17 mouse cellular contexts compared by ENCODE assay signal in genomic region chr1:188046691-188047121, GRCm38 (mm10).
DNase-seq lines count a peak whose midpoint lies in the region; ATAC-seq and TF ChIP-seq lines count a peak whose summit lies in the region.
"Had no signal": no experiment of that assay in that cellular context is flagged by ENCODE, and none has a peak within 500 bp of the region (broad histone marks: within the 10 kb centered on the region; RNA-seq: fewer than 3 reads in every experiment).

No protein-coding gene starts in this region.

- H3K27me3 ChIP-seq in forebrain, embryonic 14.5 days (replicated peaks; ENCODE audit: control insufficient read depth, insufficient read depth, low read length) = no peaks in the 10 kb centered on the region
- H3K27me3 ChIP-seq in forebrain, embryonic 10.5 days (ENCODE audit: poor library complexity, severe bottlenecking) = no peaks in the 10 kb centered on the region
- H3K27me3 ChIP-seq in midbrain, postnatal 0 days (ENCODE audit: insufficient read depth, low read length) = no peaks in the 10 kb centered on the region
- H3K27me3 ChIP-seq in midbrain, embryonic 10.5 days (ENCODE audit: low read depth, poor library complexity, severe bottlenecking) = no peaks in the 10 kb centered on the region
- no peaks in the 10 kb centered on the region for H3K27me3 ChIP-seq in cerebellum, adult 2 months (ENCODE audit: control insufficient read depth, insufficient read depth, low read length)
- H3K27me3 ChIP-seq in forebrain, embryonic 15.5 days = no peaks in the 10 kb centered on the region
- H3K27me3 ChIP-seq in kidney, adult 2 months (replicated peaks; ENCODE audit: control insufficient read depth, insufficient read depth, low read length) = no peaks in the 10 kb centered on the region
- H3K27me3 ChIP-seq: embryonic facial prominence, embryonic 15.5 days; midbrain, embryonic 12.5 days had no signal

- 31% methylated on average over 6 of the region's 6 CpGs for WGBS in forebrain, embryonic 14.5 days
- 73% methylated on average over 6 of the region's 6 CpGs for WGBS in forebrain, embryonic 10.5 days
- 64% methylated on average over 6 of the region's 6 CpGs for WGBS in midbrain, postnatal 0 days
- 85% methylated on average over 6 of the region's 6 CpGs for WGBS in midbrain, embryonic 10.5 days
- WGBS in cerebellum, adult 2 months = 20% methylated on average over 6 of the region's 6 CpGs
- WGBS in forebrain, embryonic 15.5 days = 32% methylated on average over 6 of the region's 6 CpGs
- 79% methylated on average over 6 of the region's 6 CpGs for WGBS in kidney, adult 2 months

- H3K9me3 ChIP-seq in forebrain, embryonic 14.5 days (replicated peaks; ENCODE audit: control insufficient read depth, low read length) = no peaks in the 10 kb centered on the region
- no peaks in the 10 kb centered on the region; the same call in 1 of the 2 replicates for H3K9me3 ChIP-seq in forebrain, embryonic 10.5 days
- no peaks in the 10 kb centered on the region for H3K9me3 ChIP-seq in midbrain, postnatal 0 days (ENCODE audit: low read length)
- H3K9me3 ChIP-seq in midbrain, embryonic 10.5 days (replicated peaks) = no peaks in the 10 kb centered on the region
- no peaks in the 10 kb centered on the region for H3K9me3 ChIP-seq in forebrain, embryonic 15.5 days
- H3K9me3 ChIP-seq: embryonic facial prominence, embryonic 15.5 days; midbrain, embryonic 12.5 days had no signal

- no peak overlapping the region for H3K27ac ChIP-seq in forebrain, embryonic 14.5 days (ENCODE audit: low read depth, low read length)
- H3K27ac ChIP-seq in forebrain, embryonic 10.5 days = no peak overlapping the region
- no peak overlapping the region for H3K27ac ChIP-seq in midbrain, postnatal 0 days (ENCODE audit: low read depth, low read length)
- no peak overlapping the region for H3K27ac ChIP-seq in midbrain, embryonic 10.5 days (replicated peaks)
- no peak overlapping the region for H3K27ac ChIP-seq in cerebellum, adult 2 months (ENCODE audit: insufficient read depth, low read length)
- no peak overlapping the region for H3K27ac ChIP-seq in forebrain, embryonic 15.5 days (replicated peaks)
- H3K27ac ChIP-seq in kidney, adult 2 months (ENCODE audit: insufficient read depth, low read depth, low read length) = no peak overlapping the region
- H3K27ac ChIP-seq: embryonic facial prominence, embryonic 15.5 days; macrophage; midbrain, embryonic 12.5 days had no signal

- H3K36me3 ChIP-seq in forebrain, embryonic 14.5 days (ENCODE audit: control insufficient read depth, insufficient read depth, low read length) = no peaks in the 10 kb centered on the region
- H3K36me3 ChIP-seq in forebrain, embryonic 10.5 days (replicated peaks) = no peaks in the 10 kb centered on the region
- H3K36me3 ChIP-seq in midbrain, postnatal 0 days (ENCODE audit: insufficient read depth, low read length) = no peaks in the 10 kb centered on the region
- no peaks in the 10 kb centered on the region for H3K36me3 ChIP-seq in midbrain, embryonic 10.5 days
- no peaks in the 10 kb centered on the region for H3K36me3 ChIP-seq in forebrain, embryonic 15.5 days
- H3K36me3 ChIP-seq in kidney, adult 2 months (ENCODE audit: control insufficient read depth, insufficient read depth, low read length) = no peaks in the 10 kb centered on the region
- H3K36me3 ChIP-seq: embryonic facial prominence, embryonic 15.5 days; midbrain, embryonic 12.5 days had no signal

- TF ChIP-seq POLR2A in cerebellum, adult 2 months (IDR thresholded peaks at IDR 0.05; ENCODE audit: borderline replicate concordance, insufficient read depth, low read length) = no peak
- no peak for TF ChIP-seq POLR2A in kidney, adult 2 months (IDR thresholded peaks at IDR 0.05; ENCODE audit: low read depth, low read length)

- H3K4me1 ChIP-seq in forebrain, embryonic 14.5 days (ENCODE audit: control insufficient read depth, insufficient read depth, low read length) = 0 out of 2 replicates have a peak, but pooled peaks cover 4% of the 10 kb centered on the region
- H3K4me1 ChIP-seq in forebrain, embryonic 10.5 days = no peaks in the 10 kb centered on the region
- H3K4me1 ChIP-seq in midbrain, postnatal 0 days (ENCODE audit: insufficient read depth, low read length) = no peaks in the 10 kb centered on the region
- H3K4me1 ChIP-seq in midbrain, embryonic 10.5 days = no peaks in the 10 kb centered on the region
- H3K4me1 ChIP-seq in cerebellum, adult 2 months (ENCODE audit: control insufficient read depth, insufficient read depth, low read length) = peaks cover 3% of the 10 kb centered on the region; the same call in 1 of the 2 replicates
- peaks cover 4% of the 10 kb centered on the region; the same call in 1 of the 2 replicates for H3K4me1 ChIP-seq in forebrain, embryonic 15.5 days
- H3K4me1 ChIP-seq in kidney, adult 2 months (ENCODE audit: control insufficient read depth, insufficient read depth, low read length) = no peaks in the 10 kb centered on the region
- H3K4me1 ChIP-seq: embryonic facial prominence, embryonic 15.5 days; midbrain, embryonic 12.5 days had no signal

- H3K4me3 ChIP-seq in forebrain, embryonic 14.5 days (ENCODE audit: low read depth, low read length) = no peak overlapping the region
- H3K4me3 ChIP-seq in forebrain, embryonic 10.5 days = no peak overlapping the region
- no peak overlapping the region for H3K4me3 ChIP-seq in midbrain, postnatal 0 days (ENCODE audit: low read depth, low read length)
- no peak overlapping the region for H3K4me3 ChIP-seq in midbrain, embryonic 10.5 days
- H3K4me3 ChIP-seq in cerebellum, adult 2 months (replicated peaks; ENCODE audit: insufficient read depth, low read depth, low read length) = no peak overlapping the region
- no peak overlapping the region for H3K4me3 ChIP-seq in forebrain, embryonic 15.5 days
- no peak overlapping the region for H3K4me3 ChIP-seq in kidney, adult 2 months (ENCODE audit: insufficient read depth, low read depth, low read length)
- H3K4me3 ChIP-seq: embryonic facial prominence, embryonic 15.5 days; midbrain, embryonic 12.5 days had no signal

- DNase-seq in forebrain, embryonic 14.5 days (ENCODE audit: low spot score) = peak; percentile 41
- no peak for DNase-seq in forebrain, embryonic 10.5 days (ENCODE audit: extremely low spot score, low spot score)
- peak; percentile 62 for DNase-seq in midbrain, postnatal 0 days (ENCODE audit: low spot score)
- no peak for DNase-seq in midbrain, embryonic 10.5 days (ENCODE audit: low spot score)
- DNase-seq in cerebellum, adult 2 months = peak; percentile 33 to 49
- DNase-seq in gastrocnemius, postnatal 10 days = no peak
- no peak for DNase-seq in kidney, adult 2 months
- DNase-seq: adrenal gland, postnatal 25 days; embryo, embryonic 11 days; heart, postnatal 10 days; kidney, postnatal 4 days; lung, adult 2 months; thymus, postnatal 4 days had no signal

- H3K9ac ChIP-seq in forebrain, embryonic 14.5 days (ENCODE audit: low read length) = no peak overlapping the region
- no peak overlapping the region for H3K9ac ChIP-seq in midbrain, postnatal 0 days (replicated peaks; ENCODE audit: low read length, poor library complexity, severe bottlenecking)
- H3K9ac ChIP-seq in forebrain, embryonic 15.5 days (replicated peaks) = no peak overlapping the region
- H3K9ac ChIP-seq: embryonic facial prominence, embryonic 15.5 days; midbrain, embryonic 12.5 days had no signal

- TF ChIP-seq CTCF in midbrain, postnatal 0 days (IDR thresholded peaks at IDR 0.05) = no peak
- no peak for TF ChIP-seq CTCF in cerebellum, adult 2 months (IDR thresholded peaks at IDR 0.05; ENCODE audit: borderline replicate concordance, insufficient read depth, low read depth, low read length)
- TF ChIP-seq CTCF in kidney, adult 2 months (conservative IDR thresholded peaks at IDR 0.05; ENCODE audit: insufficient read depth, insufficient read length, low read depth, low read length) = no peak

- ATAC-seq in forebrain, embryonic 14.5 days = peak; percentile 20; the same call in 1 of the 2 replicates
- ATAC-seq in midbrain, postnatal 0 days (ENCODE audit: low FRiP score) = no peak
- ATAC-seq in forebrain, embryonic 15.5 days (replicated peaks) = 0 out of 2 replicates have a peak, but pooled peaks have one; percentile 32

- H3K4me2 ChIP-seq in forebrain, embryonic 14.5 days (ENCODE audit: low read length) = no peak overlapping the region
- no peak overlapping the region for H3K4me2 ChIP-seq in midbrain, postnatal 0 days (ENCODE audit: low read depth, low read length, poor library complexity, severe bottlenecking)
- no peak overlapping the region for H3K4me2 ChIP-seq in forebrain, embryonic 15.5 days (replicated peaks)
- H3K4me2 ChIP-seq: embryonic facial prominence, embryonic 15.5 days; midbrain, embryonic 12.5 days had no signal

Comparison
In these comparisons a context has a peak if more than half of its experiments do, and no peak if none do; other contexts are left out.
1. DNase-seq: peak in forebrain, embryonic 14.5 days (single experiment), midbrain, postnatal 0 days (single experiment) and cerebellum, adult 2 months (2 of 2); none in forebrain, embryonic 10.5 days (single experiment), midbrain, embryonic 10.5 days (single experiment), gastrocnemius, postnatal 10 days (single experiment) and kidney, adult 2 months (single experiment).